Mouse (Mus musculus) gastrocnemius, adult 18-20 months (tissue): Measurements from ENCODE around the gene Tldc2. TPM values are rescaled to one million over a fixed set of nuclear protein-coding genes. Genes with fewer than 3 reads are reported as not detected.

Experiments
- DNase-seq: peaks from one replicate; pipeline ENCODE4 v3.0.0; 2021; ENCODE audit warnings: low spot score
- total RNA-seq, 2 experiments: library from RNA; stranded (reverse); gene quantifications; 2 replicates each; pipeline ENCODE4 v1.2.3; 2021

Tldc2 gene
- total RNA-seq, 2 experiments from 2014 or later, result not detected

DNA sequence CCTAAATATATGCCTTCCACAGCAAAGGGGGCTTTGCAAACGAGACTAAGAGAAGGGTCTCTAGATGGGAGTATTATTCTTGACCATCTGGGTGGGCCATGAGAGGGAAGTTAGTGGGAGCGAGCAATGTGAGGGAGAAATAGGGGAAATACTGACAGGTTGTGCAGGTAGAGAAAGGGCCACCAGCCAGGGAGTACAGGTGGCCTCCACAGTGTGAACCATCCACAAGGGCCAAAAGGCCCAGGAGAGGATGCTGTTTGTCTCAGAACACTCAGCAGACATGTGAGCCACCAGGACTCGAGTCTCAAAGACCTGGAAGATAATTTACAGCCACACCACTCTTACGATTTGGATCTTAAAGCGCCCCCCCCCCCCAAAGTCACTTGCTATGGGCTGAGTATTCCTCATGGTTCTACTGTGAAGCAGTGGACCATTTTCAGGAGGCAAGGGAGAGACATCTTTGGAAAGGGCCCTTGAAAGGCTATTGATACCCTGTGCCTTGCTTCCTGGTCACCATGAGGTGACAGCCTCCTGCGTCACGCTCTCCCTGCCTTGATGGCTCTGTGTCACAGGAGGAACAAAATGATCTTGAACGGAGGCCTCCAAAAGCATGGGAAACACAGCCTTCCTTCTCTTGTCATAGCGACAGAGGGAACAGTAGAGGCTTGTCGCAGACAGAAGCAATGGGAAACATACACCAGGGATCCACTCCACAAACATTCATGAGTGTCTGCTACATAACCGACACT is 26.1 kb upstream of the Tldc2 start:
- no peak for DNase-seq

DNA sequence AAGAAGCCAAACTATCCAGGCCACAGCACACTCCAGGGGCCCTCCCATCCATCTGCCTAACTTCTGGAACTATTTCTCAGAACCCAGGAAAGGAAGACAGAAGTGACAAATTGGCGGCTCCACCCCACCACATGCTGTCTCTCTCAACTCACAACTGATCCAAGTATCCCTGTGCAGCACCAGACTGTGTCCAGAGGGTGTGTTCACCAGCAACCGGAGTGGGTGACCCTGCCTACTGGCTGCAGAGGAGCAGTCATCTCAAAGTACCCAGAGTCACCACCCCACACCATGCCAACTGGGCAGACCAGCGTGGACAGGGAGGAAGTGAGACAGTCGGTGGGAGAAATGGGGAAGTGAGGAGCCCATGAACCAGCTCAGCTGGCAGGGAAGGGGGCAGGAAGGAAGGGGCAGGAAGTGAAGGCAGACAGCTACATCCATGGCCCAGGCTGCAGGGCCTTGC is 23.6 kb upstream of the Tldc2 start:
- no peak for DNase-seq

DNA sequence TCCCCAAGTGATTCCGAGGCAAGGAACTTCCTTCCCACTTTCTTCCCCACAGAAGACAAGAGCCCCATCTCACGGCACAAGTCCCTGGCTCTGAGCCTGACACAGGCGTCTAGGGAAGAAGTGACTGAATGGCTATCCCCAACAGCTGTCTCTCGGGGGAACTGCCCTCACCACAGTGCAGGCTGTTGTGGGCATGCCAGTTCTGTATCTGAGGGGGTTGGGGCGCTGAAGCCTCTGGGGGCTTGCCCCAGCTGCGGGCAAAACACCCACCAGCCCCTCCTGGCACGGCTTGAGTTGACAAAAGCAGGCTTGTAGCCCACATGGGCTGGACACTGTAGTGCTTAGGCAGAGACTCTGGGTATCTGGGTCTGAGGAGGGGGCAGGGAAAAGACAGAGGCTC is 22.7 kb upstream of the Tldc2 start:
- DNase-seq, result no peak

DNA sequence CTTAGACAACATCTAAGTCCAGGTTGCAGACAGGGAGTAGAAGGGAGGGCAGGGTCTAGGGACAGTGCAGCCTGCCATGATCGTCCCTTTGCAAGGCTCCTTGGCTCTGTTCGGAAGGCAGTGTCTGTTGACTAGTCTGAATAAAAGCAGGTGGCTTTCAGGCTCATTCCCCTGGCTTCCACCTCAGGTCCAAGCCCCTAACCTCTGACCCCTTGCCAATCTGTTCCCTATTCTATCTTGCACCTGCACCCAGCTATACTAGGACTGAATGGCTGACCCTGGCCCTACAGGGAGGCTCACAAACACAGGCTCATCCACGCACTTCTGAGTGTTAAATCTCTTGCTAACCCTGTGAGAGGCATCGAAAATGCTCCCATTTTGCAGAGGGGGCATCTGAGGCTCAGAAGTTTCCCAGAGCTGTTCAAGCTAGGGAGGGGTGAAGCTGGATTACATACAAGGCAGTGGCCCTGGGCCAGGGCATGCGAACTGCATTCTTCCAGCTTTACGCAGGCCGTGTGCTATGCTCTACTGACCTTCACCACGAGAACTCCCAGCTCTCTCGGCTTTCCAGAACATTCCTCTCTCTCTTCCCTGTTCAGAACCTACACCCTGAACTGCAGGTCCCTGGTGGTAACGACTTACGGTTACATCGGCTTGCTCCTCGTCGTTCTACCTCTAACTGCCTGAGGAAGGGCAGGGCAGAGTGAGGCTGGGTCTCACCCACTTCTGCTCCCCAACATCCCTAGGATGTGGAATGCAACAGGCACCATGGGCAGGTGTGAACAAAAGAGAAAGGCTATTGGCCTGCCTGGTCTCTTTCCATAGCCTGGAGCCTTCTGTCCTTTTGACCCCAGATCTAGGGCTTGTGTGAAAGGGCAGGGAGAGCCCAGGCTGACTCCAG is 21.6 kb upstream of the Tldc2 start:
- no peak for DNase-seq

DNA sequence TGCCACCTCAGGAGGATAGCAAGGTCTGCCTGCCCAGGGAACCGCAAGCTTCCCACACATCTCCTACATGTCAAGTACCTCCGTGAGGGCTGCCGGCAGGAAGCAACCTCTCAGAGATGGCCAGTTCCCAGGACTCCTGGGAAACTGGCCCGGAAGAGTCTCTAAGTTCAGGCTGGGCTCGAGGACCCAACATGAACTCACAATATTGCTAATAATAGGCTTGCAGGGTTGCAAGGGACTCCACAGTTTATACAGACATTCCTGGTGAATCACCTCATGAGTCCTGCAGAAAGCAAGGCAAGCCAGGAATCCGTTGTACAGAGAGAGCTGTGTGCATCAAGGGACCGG is 21.0 kb upstream of the Tldc2 start:
- DNase-seq, result no peak

DNA sequence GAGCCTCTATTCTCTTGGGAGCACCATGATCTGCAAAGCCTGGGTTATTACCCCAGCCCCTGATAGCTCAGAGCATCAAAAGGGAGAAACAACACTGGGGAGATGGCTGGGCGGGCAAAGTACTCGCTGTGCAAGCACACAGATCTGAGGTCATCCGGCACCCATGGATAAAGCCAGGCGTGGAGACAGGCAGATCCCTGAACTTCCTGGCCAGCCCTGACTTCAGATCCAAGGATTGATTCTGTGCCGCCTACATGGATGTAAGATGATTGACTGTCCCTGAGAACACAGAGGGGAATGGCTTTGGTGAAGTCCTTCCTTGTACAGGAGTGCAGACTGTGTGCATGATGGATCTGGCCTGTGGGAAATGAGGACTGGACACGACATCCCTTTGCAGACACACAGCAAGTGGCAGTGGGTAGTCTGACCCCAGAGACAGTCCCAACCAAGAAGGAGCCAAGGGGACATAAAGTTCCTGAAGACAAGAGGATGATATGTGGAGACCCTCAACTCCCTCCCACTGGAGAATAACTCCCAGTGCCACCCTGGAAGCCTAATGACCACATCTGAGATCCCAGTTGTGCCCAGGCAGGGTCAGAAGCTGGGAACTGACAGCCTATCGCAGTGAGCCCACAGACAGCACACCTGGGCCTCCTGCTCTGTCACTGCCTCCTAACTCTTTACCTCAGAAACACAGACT is 20.0 kb upstream of the Tldc2 start:
- no peak for DNase-seq

DNA sequence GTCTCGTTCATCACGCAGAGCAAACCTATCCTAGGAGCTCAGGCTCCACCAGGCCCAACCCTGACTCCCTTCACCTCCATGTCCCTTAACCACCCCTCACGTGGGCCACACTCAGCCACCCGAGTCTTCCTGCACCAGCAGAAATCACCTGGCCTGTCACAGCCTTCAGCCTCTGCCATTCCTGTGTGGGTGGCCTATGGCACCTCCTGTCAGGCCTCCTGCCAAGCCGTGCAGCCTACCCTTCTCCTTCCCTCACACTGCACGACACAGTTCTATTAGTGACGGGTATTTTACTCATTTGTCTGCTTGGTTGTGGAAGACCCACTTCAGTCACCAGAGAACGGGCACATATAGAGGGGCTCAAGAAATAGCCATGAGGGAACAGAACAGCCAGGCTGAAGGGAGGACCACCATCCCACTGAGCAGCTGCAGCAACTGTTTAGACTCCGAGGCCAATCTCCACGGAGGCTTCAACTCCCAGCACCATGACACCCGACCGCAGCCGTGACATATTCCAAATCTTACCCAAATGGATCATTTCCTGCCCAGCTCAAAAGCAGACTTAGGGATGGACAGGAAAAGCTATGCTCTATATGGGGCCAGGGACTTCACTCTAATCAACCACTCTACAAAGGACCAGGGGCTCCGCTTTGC is 18.0 kb upstream of the Tldc2 start:
- no peak for DNase-seq

DNA sequence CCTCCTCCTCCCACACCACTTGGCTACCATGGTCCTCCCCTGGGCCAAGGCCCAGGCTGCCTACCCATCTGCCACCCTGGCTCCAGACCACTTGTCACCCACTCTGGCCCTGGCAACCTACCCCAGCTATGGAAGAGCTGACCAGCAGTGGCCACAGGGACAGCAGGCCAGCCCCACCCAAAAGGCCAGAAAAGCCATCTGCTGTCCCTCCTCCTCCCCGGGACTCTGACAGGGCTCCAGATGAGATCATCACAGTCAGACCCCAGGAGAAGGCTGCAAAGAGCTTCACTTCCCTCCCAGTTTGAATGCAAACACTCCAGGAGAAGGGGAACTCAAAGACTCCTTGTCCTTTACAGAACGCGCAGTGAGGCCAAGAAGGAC is 17.5 kb upstream of the Tldc2 start:
- DNase-seq, result no peak

DNA sequence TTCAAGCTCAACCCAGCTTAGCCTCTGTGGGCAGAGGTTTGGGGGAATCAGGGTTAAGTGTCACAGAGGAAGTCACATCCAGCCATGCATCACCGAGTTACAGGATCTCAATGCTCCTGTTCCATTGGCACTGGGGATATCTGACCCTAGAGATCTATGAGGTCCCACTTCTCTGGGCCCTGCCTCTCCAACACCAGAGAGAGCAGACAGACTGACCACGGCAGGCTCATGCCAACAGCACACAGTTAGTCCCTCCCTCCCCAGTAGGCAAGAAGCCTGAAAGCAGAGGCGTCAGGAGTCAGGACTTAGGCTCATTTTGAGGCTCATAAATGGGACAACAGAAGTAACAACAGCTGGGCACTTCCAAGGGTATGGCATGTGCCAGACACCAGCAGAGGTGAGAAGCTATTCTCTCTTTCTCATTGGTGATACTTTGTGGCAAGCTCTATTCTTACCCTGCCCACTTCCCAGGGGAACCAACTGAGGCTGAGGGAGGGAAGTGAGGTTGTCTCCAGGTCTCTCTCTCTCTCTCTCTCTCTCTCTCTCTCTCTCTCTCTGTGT is 17.0 kb upstream of the Tldc2 start:
- no peak for DNase-seq

DNA sequence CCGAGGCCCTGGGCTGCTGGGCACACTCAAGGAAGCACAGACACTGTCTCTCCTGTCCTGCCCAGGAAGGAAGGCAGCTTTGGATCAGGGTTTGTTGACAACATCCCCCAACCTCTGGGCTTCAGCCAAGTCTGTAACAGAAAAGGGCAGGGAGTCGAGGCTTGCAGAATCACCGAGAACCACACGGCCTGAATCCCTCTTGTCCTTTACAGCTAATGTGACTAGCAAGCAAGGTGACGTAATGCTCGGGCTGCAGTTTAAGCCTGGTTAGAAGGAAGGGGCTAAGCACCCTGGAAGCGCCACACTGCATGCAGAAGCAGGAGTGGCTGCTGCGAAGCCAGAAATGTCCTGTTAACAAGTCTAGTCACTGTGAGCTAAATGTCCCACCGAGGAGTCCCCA is 16.5 kb upstream of the Tldc2 start:
- DNase-seq, result no peak

DNA sequence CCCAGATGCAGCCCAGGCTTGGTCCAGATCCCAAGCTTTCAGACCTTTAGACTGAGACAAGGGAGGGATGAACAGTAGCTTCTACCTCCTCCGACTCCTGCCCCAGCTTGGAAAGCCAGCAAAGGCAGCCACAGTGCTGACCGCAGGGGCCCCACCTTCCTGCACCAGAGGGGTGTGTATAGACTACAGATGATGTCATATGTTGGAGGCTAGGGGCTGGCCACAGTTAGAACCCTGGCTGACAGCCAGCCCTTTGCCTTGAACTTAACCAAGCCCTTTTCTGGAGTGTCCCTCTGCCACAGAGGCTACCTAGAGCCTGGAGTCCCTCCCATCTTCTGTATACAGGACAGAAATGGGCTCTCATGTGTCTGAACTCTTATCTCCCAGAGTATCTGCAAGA is 15.3 kb upstream of the Tldc2 start:
- peak; percentile 73 for DNase-seq

DNA sequence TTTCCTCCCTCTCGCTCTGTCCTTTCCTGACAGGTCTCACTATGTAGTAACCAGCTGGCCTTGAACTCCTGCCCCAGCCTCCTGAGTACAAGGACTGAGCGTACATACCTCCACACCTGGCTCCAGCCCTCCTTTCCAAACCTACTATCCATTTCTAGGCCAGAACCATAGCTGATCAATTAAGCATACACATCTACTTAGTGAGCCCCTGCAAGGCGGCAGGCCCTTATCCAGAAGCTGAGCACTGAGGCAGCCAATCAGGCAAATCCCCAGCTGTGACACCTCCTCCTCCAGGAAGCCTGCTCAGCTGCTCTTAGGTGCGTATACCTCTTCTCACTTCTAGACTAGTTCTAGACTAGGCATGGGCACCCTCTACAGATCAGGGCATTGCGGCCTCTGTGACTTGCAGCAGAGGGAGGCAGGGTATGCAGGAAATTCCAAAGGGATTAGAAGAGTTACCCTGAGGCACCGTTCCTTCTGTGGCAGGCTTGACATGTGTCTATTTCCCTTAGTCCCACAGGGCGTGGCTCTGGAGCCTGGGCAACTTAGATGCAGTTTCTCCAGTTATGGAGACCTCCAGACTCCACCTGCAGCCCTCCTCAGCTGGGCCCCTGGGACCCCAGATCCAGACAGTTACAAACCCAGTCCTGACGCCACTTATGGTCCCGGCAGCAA is 14.4 kb upstream of the Tldc2 start:
- no peak for DNase-seq

DNA sequence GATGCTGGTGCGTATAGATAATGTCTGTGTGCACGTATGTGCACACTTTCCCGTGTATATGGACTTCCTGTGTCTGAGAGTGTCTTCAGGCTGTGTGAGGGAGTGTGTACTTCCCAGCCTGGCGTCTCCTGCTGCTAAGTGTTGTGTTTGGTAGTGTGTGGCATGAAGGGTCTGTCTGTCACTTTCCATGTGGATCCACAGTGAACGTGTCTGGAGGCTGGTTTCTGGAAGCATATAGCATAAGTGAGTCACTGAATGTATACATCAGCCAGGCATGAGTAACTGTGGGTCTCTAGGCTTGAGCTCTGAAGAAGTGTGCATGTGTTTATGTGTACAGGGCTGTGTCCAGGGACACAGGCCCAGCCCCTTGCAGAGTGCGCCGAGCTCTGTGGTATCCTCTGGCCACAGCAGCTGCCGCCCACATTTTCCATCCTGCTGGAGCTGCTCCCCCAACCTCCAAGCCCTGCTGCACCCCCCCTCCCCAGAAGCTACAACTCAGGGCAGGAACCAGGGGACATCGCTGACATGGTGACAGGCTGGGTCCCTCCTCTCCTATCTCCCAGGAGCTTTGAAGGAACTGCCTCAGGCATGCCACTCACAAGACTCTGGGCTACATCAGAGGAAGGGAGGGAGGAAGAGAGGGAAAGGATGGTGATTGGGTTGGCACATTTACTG is 13.3 kb upstream of the Tldc2 start:
- DNase-seq, result no peak

DNA sequence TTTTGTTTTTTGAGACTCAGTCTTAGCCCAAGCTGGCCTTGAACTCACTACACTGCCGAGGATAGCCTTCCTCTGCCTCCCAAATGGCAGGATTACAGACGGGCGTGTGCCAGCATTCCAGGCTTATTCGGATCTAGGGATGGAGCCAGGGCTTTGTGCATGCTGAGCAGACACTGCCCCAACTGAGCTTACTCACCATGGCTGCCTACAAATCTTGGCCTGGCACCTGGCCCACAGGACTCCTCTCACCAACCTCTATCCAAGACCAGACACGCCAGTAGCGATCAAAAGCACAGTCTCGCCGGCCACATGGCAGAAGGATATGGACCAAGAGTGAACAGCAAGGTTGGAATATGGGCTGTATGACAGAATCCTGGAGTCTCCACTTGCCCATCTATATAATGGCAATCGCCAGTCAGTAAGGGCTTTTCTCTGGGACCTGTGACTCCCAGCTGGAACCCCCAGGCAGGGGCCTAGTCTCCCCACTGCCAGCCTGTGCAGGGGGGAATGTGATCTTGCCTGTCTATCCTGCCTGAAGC is 12.6 kb upstream of the Tldc2 start:
- DNase-seq, result no peak

DNA sequence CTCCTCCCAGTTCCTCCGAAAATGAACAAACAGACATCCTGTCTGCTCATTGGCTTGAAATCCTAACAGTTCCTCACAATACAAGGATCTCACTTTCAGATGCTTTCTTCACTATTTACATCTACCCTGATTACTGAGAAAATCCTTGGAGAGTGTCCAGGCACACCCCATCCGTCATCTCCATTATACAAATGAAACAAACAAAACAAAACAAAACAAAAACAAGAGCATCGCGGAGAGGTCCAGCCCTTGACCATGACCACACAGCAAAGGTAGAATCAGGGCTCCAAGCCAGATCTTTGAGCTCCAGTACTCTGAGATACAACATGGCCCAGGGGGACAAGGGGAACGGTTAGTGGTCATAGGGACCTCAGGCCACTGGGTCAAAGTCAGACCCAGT is 12.1 kb upstream of the Tldc2 start:
- DNase-seq, result no peak

DNA sequence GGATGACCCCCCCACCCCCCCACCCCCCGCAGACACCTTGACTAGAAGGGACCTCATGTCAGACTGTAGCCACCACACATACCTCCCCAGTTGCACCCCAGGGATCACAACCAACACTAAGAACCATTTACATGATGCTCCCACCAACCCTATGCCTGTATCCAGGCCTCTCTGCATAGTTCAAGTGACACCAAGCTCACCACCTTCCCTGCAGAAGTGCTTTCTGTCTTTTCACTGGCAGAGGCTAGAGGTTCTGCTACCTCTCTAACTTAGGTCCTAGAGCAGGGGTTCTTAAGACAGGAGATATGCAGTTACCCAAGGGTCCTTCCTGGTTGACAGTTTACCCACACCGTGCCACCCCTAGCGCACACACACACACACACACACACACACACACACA is 11.6 kb upstream of the Tldc2 start:
- no peak for DNase-seq

DNA sequence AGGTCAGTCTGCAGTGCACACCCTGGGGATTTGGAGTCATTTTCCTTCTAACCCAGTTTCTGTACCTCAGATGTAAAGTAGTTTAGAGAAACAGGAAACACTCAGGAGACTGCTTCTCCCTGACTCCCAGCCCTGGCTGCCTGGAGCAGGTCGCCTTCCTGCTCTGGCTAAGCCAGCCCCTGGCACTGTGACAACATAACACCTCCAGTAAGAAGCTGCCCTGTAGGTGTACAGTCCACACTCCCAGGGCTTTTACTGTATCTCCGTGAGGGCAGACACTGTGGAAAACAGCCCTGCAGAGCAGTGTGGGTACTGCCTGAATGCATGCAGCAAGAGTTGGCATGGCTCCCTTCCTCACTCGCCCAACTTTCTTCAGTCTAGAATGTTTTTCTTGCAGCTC is 11.2 kb upstream of the Tldc2 start:
- DNase-seq, result no peak

DNA sequence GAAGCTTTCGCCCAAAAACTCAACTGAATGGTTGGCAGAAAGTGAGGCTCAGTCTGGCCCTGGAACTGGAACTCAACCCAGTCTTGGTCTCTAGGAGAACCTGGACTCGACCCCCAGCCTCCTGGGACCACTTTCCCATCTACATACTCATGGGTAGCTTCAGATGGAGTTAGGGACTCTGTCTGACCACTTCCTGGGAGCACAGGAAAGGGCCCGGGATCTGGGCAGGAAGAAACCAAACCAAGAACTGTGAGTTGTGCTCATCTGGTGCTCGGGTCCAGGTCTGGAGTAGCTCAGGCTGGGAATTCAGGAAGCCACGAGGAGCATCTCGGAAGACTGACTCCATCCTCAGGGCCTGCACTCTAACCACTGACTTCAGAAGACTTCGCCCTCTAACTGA is 10.3 kb upstream of the Tldc2 start:
- DNase-seq, result no peak

DNA sequence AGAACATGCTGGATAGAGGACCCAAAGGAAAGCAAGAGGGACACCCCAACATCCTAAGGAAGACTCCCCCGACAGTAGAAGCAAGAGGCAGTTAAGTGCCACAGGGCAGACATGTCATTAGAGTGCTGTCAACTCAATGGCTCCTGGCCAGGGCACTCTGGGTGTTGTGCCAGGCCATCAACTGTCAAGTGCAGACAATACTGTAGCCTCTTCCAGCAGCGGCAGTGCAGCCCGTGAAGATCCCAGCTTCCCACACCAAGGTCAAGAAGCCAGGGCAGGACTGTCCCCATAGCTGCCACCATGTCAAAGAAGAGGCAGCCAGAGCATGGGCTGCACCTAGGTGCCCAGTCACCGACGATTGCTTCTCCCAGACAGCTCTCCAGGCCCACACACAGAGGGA is 9.7 kb upstream of the Tldc2 start:
- no peak for DNase-seq

DNA sequence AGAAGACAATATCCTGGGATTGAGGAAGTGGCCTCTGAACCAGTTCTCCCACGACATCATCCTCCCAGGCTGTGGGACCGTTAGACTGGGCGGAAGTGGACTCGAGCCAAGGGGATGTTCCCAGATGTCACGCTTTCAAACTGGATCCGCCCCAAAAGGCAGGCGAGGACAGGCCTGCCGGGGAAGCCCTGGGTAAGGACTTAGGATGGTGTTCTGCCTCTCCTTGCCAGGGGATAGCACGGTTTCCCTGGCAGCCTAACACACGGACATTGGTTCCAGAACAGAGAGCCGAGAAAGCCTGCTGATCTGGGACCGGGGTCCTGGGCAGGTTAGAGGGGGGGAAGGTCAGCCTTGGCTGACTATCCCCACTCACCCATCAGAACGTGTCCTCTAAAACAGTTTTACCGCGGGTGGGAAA is 9.2 kb upstream of the Tldc2 start:
- peak; percentile 90 for DNase-seq
